Mouse (Mus musculus): Measurements from ENCODE around the gene Pdzrn3.

DNA sequence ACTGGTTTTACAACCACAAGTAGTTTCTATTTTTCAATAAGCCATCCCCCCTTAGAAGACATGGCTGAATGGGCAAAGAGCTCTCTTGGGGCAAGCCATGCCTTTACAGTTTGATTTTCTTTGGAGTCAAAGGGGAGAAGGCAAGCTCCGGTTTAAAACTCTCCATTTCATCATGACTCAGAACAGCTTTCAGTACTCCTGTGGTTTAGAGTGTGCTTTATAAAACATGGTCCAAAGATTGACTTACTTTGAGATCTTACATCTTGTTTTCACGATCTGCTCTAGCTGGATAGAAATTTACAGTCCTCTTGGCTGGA is 15.1 kb upstream of the Pdzrn3 start:
- no peak for TF ChIP-seq CTCF (IDR thresholded peaks at IDR 0.05; ENCODE audit: borderline replicate concordance, insufficient read depth, low read depth, low read length)
- no peak for TF ChIP-seq POLR2A (IDR thresholded peaks at IDR 0.05; ENCODE audit: borderline replicate concordance, insufficient read depth, low read length)
